Mouse (Mus musculus) liver, embryonic 14.5 days (tissue): ENCODE measurements around the gene Wnk3.

Experiments
- CTCF ChIP-seq: IDR thresholded peaks from 2 replicates; pipeline ENCODE4 v1.5.1; 2016; ENCODE audit warnings: antibody characterized with exemption, low read depth, control low read depth
- EP300 ChIP-seq: IDR thresholded peaks from 2 replicates; pipeline ENCODE4 v1.6.1; 2016; ENCODE audit warnings: antibody characterized with exemption, low read depth

DNA sequence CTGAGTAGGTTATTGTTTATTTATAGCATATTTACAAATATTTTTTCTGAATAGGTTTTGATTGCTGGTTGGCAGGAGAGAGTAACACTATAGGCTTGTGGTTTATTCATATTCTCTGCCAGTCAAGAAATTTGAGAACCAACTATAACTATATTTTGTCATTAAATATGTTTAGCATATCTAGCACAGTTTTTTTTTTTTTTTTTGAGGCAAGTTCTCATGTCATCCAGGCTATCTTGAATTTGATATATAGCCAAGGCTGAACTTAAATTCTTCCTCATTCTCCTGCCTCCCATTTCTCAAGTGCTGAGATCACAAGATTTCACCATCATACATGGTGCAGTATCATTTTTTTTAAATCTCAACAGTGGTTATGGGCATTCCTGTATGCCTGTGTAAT lies 149.4 kb downstream of the Wnk3 start:
- no peak for TF ChIP-seq EP300
- no peak for TF ChIP-seq CTCF
